Comparison of ENCODE assay signal across 15 mouse cellular contexts in genomic region chr10:39432648-39433568, GRCm38 (mm10).
A peak's percentile ranks its signal among the peaks of the same experiment; 100 is the strongest.
DNase-seq lines count a peak whose midpoint lies in the region; ATAC-seq and TF ChIP-seq lines count a peak whose summit lies in the region.
"Had no signal": no experiment of that assay in that cellular context is flagged by ENCODE, and none has a peak within 500 bp of the region (broad histone marks: within the 10 kb centered on the region; RNA-seq: fewer than 3 reads in every experiment).

No protein-coding gene starts in this region.

- H3K36me3 ChIP-seq in hindbrain, embryonic 10.5 days, result no peaks in the 10 kb centered on the region
- H3K36me3 ChIP-seq in hindbrain, postnatal 0 days (ENCODE audit: insufficient read depth, low read length), result no peaks in the 10 kb centered on the region
- no peaks in the 10 kb centered on the region for H3K36me3 ChIP-seq in intestine, embryonic 15.5 days
- no peaks in the 10 kb centered on the region for H3K36me3 ChIP-seq in liver, embryonic 15.5 days (replicated peaks)

- H3K9ac ChIP-seq in hindbrain, postnatal 0 days (replicated peaks; ENCODE audit: low read length), result no peak overlapping the region
- no peak overlapping the region for H3K9ac ChIP-seq in intestine, embryonic 15.5 days
- H3K9ac ChIP-seq in liver, embryonic 15.5 days, result no peak overlapping the region

- no peak for DNase-seq in hindbrain, embryonic 10.5 days (ENCODE audit: low spot score)
- no peak for DNase-seq in hindbrain, postnatal 0 days (ENCODE audit: low spot score)
- DNase-seq in kidney, postnatal 14 days, result peak; percentile 42
- no peak for DNase-seq in embryo, embryonic 10 days (ENCODE audit: low spot score)
- no peak for DNase-seq in layer of hippocampus, adult 9-11 months
- DNase-seq in thymus, postnatal 0 days (ENCODE audit: low spot score), result no peak
- DNase-seq: adrenal gland, adult 8-10 months; cerebellum, postnatal 10 days; heart, postnatal 14 days; lung, postnatal 36 days; midbrain, embryonic 14.5 days had no signal

- no peak overlapping the region for H3K4me2 ChIP-seq in hindbrain, postnatal 0 days (ENCODE audit: low read depth, low read length)
- no peak overlapping the region; the same call in 1 of the 2 replicates for H3K4me2 ChIP-seq in intestine, embryonic 15.5 days (replicated peaks)
- H3K4me2 ChIP-seq in liver, embryonic 15.5 days, result no peak overlapping the region

- peaks cover 63% of the 10 kb centered on the region for H3K4me1 ChIP-seq in hindbrain, embryonic 10.5 days (replicated peaks)
- H3K4me1 ChIP-seq in hindbrain, postnatal 0 days (ENCODE audit: insufficient read depth, low read length), result peaks cover 6% of the 10 kb centered on the region
- H3K4me1 ChIP-seq in intestine, embryonic 15.5 days (replicated peaks), result peaks cover 21% of the 10 kb centered on the region
- H3K4me1 ChIP-seq in liver, embryonic 15.5 days (replicated peaks), result peaks cover 19% of the 10 kb centered on the region; the same call in 1 of the 2 replicates

- 83% methylated on average over 14 of the region's 14 CpGs for WGBS in hindbrain, embryonic 10.5 days
- WGBS in hindbrain, postnatal 0 days, result 74% methylated on average over 14 of the region's 14 CpGs
- WGBS in intestine, embryonic 15.5 days, result 60% methylated on average over 14 of the region's 14 CpGs
- WGBS in liver, embryonic 15.5 days (ENCODE audit: insufficient replicate concordance), result 62% methylated on average over 14 of the region's 14 CpGs

- no peak for ATAC-seq in hindbrain, postnatal 0 days
- ATAC-seq in intestine, embryonic 15.5 days, result peak; percentile 90
- ATAC-seq in liver, embryonic 15.5 days (ENCODE audit: insufficient read depth), result peak; percentile 84

- H3K4me3 ChIP-seq in hindbrain, embryonic 10.5 days, result no peak overlapping the region
- no peak overlapping the region for H3K4me3 ChIP-seq in hindbrain, postnatal 0 days (ENCODE audit: low read length)
- H3K4me3 ChIP-seq in intestine, embryonic 15.5 days (replicated peaks), result no peak overlapping the region
- H3K4me3 ChIP-seq in liver, embryonic 15.5 days (replicated peaks), result no peak overlapping the region
- H3K4me3 ChIP-seq: erythroblast, embryonic 14.5 days; left cerebral cortex, adult 2 months had no signal

- H3K27me3 ChIP-seq in hindbrain, embryonic 10.5 days (ENCODE audit: insufficient read depth, poor library complexity, severe bottlenecking), result no peaks in the 10 kb centered on the region
- H3K27me3 ChIP-seq in hindbrain, postnatal 0 days (ENCODE audit: insufficient read depth, low read length), result no peaks in the 10 kb centered on the region
- H3K27me3 ChIP-seq in intestine, embryonic 15.5 days (replicated peaks), result no peaks in the 10 kb centered on the region
- H3K27me3 ChIP-seq in liver, embryonic 15.5 days, result no peaks in the 10 kb centered on the region

- H3K9me3 ChIP-seq in hindbrain, embryonic 10.5 days, result no peaks in the 10 kb centered on the region
- H3K9me3 ChIP-seq in hindbrain, postnatal 0 days (ENCODE audit: low read length), result no peaks in the 10 kb centered on the region
- no peaks in the 10 kb centered on the region for H3K9me3 ChIP-seq in intestine, embryonic 15.5 days
- H3K9me3 ChIP-seq in liver, embryonic 15.5 days (replicated peaks), result no peaks in the 10 kb centered on the region

- no peak for TF ChIP-seq CTCF in hindbrain, postnatal 0 days (IDR thresholded peaks at IDR 0.05; ENCODE audit: low read depth)

- peak overlapping the region; percentile 23; the same call in 1 of the 2 replicates for H3K27ac ChIP-seq in hindbrain, embryonic 10.5 days
- no peak overlapping the region for H3K27ac ChIP-seq in hindbrain, postnatal 0 days
- H3K27ac ChIP-seq in intestine, embryonic 15.5 days, result 0 out of 2 replicates have a peak overlapping the region, but pooled peaks have one; percentile 36
- H3K27ac ChIP-seq in liver, embryonic 15.5 days (replicated peaks), result 0 out of 2 replicates have a peak overlapping the region, but pooled peaks have one; percentile 46
- H3K27ac ChIP-seq: left cerebral cortex, adult 2 months had no signal
